Mouse (Mus musculus): ENCODE measurements around the gene Tmem206. TPM values are rescaled to one million over a fixed set of nuclear protein-coding genes. Genes with fewer than 3 reads are reported as not detected.

The Tmem206 gene
- total RNA-seq, 1 experiment from 2014 or later = 37.1 TPM

- ATAC-seq (replicated peaks in 1 of 2; ENCODE audit: insufficient read depth in 1 of 2, low FRiP score in 2 of 2, low TSS enrichment in 1 of 2, low read depth in 1 of 2, poor library complexity in 2 of 2, severe bottlenecking in 2 of 2) = no peak
Measured at GRCm38 (mm10) chr1:191303736-191304135, 22.0 kb upstream of the Tmem206 start.

GRCm38 (mm10) chr1:191304216-191304615 lies 21.5 kb upstream of the Tmem206 start:
- ATAC-seq (replicated peaks in 1 of 2; ENCODE audit: insufficient read depth in 1 of 2, low FRiP score in 2 of 2, low TSS enrichment in 1 of 2, low read depth in 1 of 2, poor library complexity in 2 of 2, severe bottlenecking in 2 of 2) = no peak

- peak; percentile 56 to 76 for ATAC-seq (replicated peaks in 1 of 2; ENCODE audit: insufficient read depth in 1 of 2, low FRiP score in 2 of 2, low TSS enrichment in 1 of 2, low read depth in 1 of 2, poor library complexity in 2 of 2, severe bottlenecking in 2 of 2)
Measured at GRCm38 (mm10) chr1:191305610-191306009, 20.1 kb upstream of the Tmem206 start.

GRCm38 (mm10) chr1:191306316-191306715 lies 19.4 kb upstream of the Tmem206 start:
- no peak for ATAC-seq (replicated peaks in 1 of 2; ENCODE audit: insufficient read depth in 1 of 2, low FRiP score in 2 of 2, low TSS enrichment in 1 of 2, low read depth in 1 of 2, poor library complexity in 2 of 2, severe bottlenecking in 2 of 2)

GRCm38 (mm10) chr1:191307766-191308455 lies 17.8 kb upstream of the Tmem206 start:
- ATAC-seq (replicated peaks in 1 of 2; ENCODE audit: insufficient read depth in 1 of 2, low FRiP score in 2 of 2, low TSS enrichment in 1 of 2, low read depth in 1 of 2, poor library complexity in 2 of 2, severe bottlenecking in 2 of 2) = no peak

GRCm38 (mm10) chr1:191311296-191311898 lies 14.3 kb upstream of the Tmem206 start:
- ATAC-seq (replicated peaks in 1 of 2; ENCODE audit: insufficient read depth in 1 of 2, low FRiP score in 2 of 2, low TSS enrichment in 1 of 2, low read depth in 1 of 2, poor library complexity in 2 of 2, severe bottlenecking in 2 of 2) = no peak

- ATAC-seq (replicated peaks in 1 of 2; ENCODE audit: insufficient read depth in 1 of 2, low FRiP score in 2 of 2, low TSS enrichment in 1 of 2, low read depth in 1 of 2, poor library complexity in 2 of 2, severe bottlenecking in 2 of 2) = peak; percentile 96 to 99
Measured at GRCm38 (mm10) chr1:191312513-191312941, 13.2 kb upstream of the Tmem206 start.

GRCm38 (mm10) chr1:191313158-191313557 lies 12.6 kb upstream of the Tmem206 start:
- 0 out of 4 replicates have a peak, but pooled peaks of 1 of the 2 experiments have one; percentile 2 for ATAC-seq (replicated peaks in 1 of 2; ENCODE audit: insufficient read depth in 1 of 2, low FRiP score in 2 of 2, low TSS enrichment in 1 of 2, low read depth in 1 of 2, poor library complexity in 2 of 2, severe bottlenecking in 2 of 2)

- ATAC-seq (replicated peaks in 1 of 2; ENCODE audit: insufficient read depth in 1 of 2, low FRiP score in 2 of 2, low TSS enrichment in 1 of 2, low read depth in 1 of 2, poor library complexity in 2 of 2, severe bottlenecking in 2 of 2) = no peak
Measured at GRCm38 (mm10) chr1:191313926-191314325, 11.8 kb upstream of the Tmem206 start.

GRCm38 (mm10) chr1:191316818-191317217 lies 8.9 kb upstream of the Tmem206 start:
- no peak for ATAC-seq (replicated peaks in 1 of 2; ENCODE audit: insufficient read depth in 1 of 2, low FRiP score in 2 of 2, low TSS enrichment in 1 of 2, low read depth in 1 of 2, poor library complexity in 2 of 2, severe bottlenecking in 2 of 2)

GRCm38 (mm10) chr1:191317591-191318196 lies 8.0 kb upstream of the Tmem206 start, which contains the start of gene Nenf:
Gene Nenf (minus strand): TSS chr1:191318194.
- peak; percentile 61 to 78 for ATAC-seq (replicated peaks in 1 of 2; ENCODE audit: insufficient read depth in 1 of 2, low FRiP score in 2 of 2, low TSS enrichment in 1 of 2, low read depth in 1 of 2, poor library complexity in 2 of 2, severe bottlenecking in 2 of 2)

- no peak for ATAC-seq (replicated peaks in 1 of 2; ENCODE audit: insufficient read depth in 1 of 2, low FRiP score in 2 of 2, low TSS enrichment in 1 of 2, low read depth in 1 of 2, poor library complexity in 2 of 2, severe bottlenecking in 2 of 2)
Measured at GRCm38 (mm10) chr1:191318686-191319085, 7.0 kb upstream of the Tmem206 start.

GRCm38 (mm10) chr1:191323381-191323780 lies 2.3 kb upstream of the Tmem206 start:
- no peak for ATAC-seq (replicated peaks in 1 of 2; ENCODE audit: insufficient read depth in 1 of 2, low FRiP score in 2 of 2, low TSS enrichment in 1 of 2, low read depth in 1 of 2, poor library complexity in 2 of 2, severe bottlenecking in 2 of 2)

- ATAC-seq (replicated peaks in 1 of 2; ENCODE audit: insufficient read depth in 1 of 2, low FRiP score in 2 of 2, low TSS enrichment in 1 of 2, low read depth in 1 of 2, poor library complexity in 2 of 2, severe bottlenecking in 2 of 2) = no peak
Measured at GRCm38 (mm10) chr1:191324733-191325590, 750 bp upstream of the Tmem206 start.

GRCm38 (mm10) chr1:191326233-191326882 lies 646 bp downstream of the Tmem206 start:
- peak in 1 of 2 experiments; percentile 52; a peak in 3 of 4 replicates for ATAC-seq (replicated peaks in 1 of 2; ENCODE audit: insufficient read depth in 1 of 2, low FRiP score in 2 of 2, low TSS enrichment in 1 of 2, low read depth in 1 of 2, poor library complexity in 2 of 2, severe bottlenecking in 2 of 2)

- no peak for ATAC-seq (replicated peaks in 1 of 2; ENCODE audit: insufficient read depth in 1 of 2, low FRiP score in 2 of 2, low TSS enrichment in 1 of 2, low read depth in 1 of 2, poor library complexity in 2 of 2, severe bottlenecking in 2 of 2)
Measured at GRCm38 (mm10) chr1:191327258-191327657, 1.5 kb downstream of the Tmem206 start.

- ATAC-seq (replicated peaks in 1 of 2; ENCODE audit: insufficient read depth in 1 of 2, low FRiP score in 2 of 2, low TSS enrichment in 1 of 2, low read depth in 1 of 2, poor library complexity in 2 of 2, severe bottlenecking in 2 of 2) = peak; percentile 41 to 51
Measured at GRCm38 (mm10) chr1:191328019-191328441, 2.3 kb downstream of the Tmem206 start.
